Mouse (Mus musculus): ENCODE measurements at regions not wholly inside any gene's neighbourhood (a gene's known extent, or its start where the extent isn't known, plus 50 kb on each side); places are given as distances from the start of the nearest gene placed in this dataset.

DNA sequence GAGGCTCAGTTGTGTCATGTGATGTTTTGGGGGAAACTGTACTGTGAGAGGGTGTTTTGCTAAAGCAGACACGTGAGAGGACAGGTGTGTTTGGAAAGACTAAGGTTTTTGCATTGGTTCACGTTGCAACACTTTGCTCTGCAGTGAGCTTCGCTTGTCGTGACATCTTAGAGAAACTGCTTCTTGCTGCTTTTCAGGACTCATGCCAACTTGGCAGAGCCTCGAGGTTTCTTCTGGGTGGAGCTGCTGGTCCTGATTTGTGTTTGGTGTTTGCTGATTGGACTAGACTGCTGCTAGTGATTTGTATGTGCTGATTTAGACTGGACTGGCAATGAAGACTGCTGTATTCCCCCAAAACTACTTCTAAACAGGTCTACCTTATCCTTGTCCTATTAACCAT is 97.0 kb upstream of the Nek7 start:
- no peaks in the 10 kb centered on the region for H3K9me3 ChIP-seq (replicated peaks; ENCODE audit: control insufficient read depth, low read length)
- no peaks in the 10 kb centered on the region for H3K4me1 ChIP-seq (ENCODE audit: control insufficient read depth, insufficient read depth, low read length)
- no peaks in the 10 kb centered on the region for H3K27me3 ChIP-seq (ENCODE audit: control insufficient read depth, insufficient read depth, low read length)
- H3K36me3 ChIP-seq (replicated peaks; ENCODE audit: control insufficient read depth, insufficient read depth, low read depth, low read length) = no peaks in the 10 kb centered on the region
- ATAC-seq (replicated peaks; ENCODE audit: insufficient number of reproducible peaks, low FRiP score, low TSS enrichment, low read depth) (no peak), DNase-seq (ENCODE audit: low spot score) (no peak)
- H3K4me3 ChIP-seq (ENCODE audit: low read depth, low read length) = no peak overlapping the region
- no peak overlapping the region for H3K9ac ChIP-seq (replicated peaks; ENCODE audit: low read length)
- H3K4me2 ChIP-seq (ENCODE audit: low read depth, low read length) = no peak overlapping the region
- WGBS = 86% methylated on average over 5 of the region's 5 CpGs
- no peak overlapping the region for H3K27ac ChIP-seq (replicated peaks; ENCODE audit: low read depth, low read length)

DNA sequence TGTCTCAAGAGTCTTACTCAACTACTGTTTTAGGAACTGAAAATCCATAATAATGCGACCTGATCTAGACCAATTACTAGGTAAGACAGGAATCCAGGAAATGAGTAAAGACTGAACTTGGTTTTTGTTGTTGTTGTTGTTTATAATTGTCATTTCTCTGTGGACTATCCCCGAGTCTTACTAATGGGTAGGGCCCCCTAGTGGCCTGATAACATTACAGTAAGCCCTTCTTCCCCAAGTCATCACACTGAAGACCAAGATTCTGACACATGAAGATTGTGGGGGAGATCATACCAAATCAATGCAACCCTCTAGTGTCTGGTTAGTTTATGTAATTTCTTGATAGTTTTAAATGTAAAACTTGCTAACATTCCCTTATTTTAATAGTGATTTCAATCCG is 95.2 kb upstream of the Nek7 start:
- H3K9me3 ChIP-seq (replicated peaks; ENCODE audit: control insufficient read depth, low read length) = no peaks in the 10 kb centered on the region
- DNase-seq (ENCODE audit: low spot score) (no peak), ATAC-seq (replicated peaks; ENCODE audit: insufficient number of reproducible peaks, low FRiP score, low TSS enrichment, low read depth) (no peak)
- 73% methylated on average over 3 of the region's 3 CpGs for WGBS
- H3K4me1 ChIP-seq (ENCODE audit: control insufficient read depth, insufficient read depth, low read length) = no peaks in the 10 kb centered on the region
- no peaks in the 10 kb centered on the region for H3K36me3 ChIP-seq (replicated peaks; ENCODE audit: control insufficient read depth, insufficient read depth, low read depth, low read length)
- H3K4me2 ChIP-seq (ENCODE audit: low read depth, low read length) = no peak overlapping the region
- H3K27me3 ChIP-seq (ENCODE audit: control insufficient read depth, insufficient read depth, low read length) = no peaks in the 10 kb centered on the region
- H3K9ac ChIP-seq (replicated peaks; ENCODE audit: low read length) = no peak overlapping the region
- H3K4me3 ChIP-seq (ENCODE audit: low read depth, low read length) = no peak overlapping the region
- H3K27ac ChIP-seq (replicated peaks; ENCODE audit: low read depth, low read length) = no peak overlapping the region

DNA sequence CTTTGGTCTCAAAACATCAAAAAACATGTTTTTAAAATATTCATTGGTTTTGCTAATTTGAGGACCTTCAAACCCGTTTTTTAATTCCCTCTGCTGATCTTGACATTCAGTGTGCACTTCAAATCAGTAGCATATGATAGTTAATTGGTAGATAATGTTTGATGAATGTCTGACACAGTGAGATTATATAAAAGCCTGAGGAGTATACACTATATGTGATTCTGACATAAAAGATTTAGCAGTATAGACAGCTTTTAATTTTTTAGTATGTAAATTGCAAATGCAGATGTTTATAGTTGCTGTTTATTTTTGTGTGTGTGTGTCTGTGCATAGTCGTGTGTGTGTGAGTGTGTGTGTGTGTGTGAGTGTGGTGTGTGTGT is 89.3 kb upstream of the Nek7 start:
- Histone ChIP-seq H3K27ac (replicated peaks; ENCODE audit: low read depth, low read length) (no peak overlapping the region), H3K4me3 (ENCODE audit: low read depth, low read length) (no peak overlapping the region), H3K4me1 (ENCODE audit: control insufficient read depth, insufficient read depth, low read length) (no peaks in the 10 kb centered on the region), H3K36me3 (replicated peaks; ENCODE audit: control insufficient read depth, insufficient read depth, low read depth, low read length) (no peaks in the 10 kb centered on the region), H3K27me3 (ENCODE audit: control insufficient read depth, insufficient read depth, low read length) (no peaks in the 10 kb centered on the region), H3K4me2 (ENCODE audit: low read depth, low read length) (no peak overlapping the region), H3K9ac (replicated peaks; ENCODE audit: low read length) (no peak overlapping the region), H3K9me3 (replicated peaks; ENCODE audit: control insufficient read depth, low read length) (no peaks in the 10 kb centered on the region)
- ATAC-seq (replicated peaks; ENCODE audit: insufficient number of reproducible peaks, low FRiP score, low TSS enrichment, low read depth) (no peak), DNase-seq (ENCODE audit: low spot score) (no peak)
- WGBS = 61% methylated on average over 2 of the region's 2 CpGs

DNA sequence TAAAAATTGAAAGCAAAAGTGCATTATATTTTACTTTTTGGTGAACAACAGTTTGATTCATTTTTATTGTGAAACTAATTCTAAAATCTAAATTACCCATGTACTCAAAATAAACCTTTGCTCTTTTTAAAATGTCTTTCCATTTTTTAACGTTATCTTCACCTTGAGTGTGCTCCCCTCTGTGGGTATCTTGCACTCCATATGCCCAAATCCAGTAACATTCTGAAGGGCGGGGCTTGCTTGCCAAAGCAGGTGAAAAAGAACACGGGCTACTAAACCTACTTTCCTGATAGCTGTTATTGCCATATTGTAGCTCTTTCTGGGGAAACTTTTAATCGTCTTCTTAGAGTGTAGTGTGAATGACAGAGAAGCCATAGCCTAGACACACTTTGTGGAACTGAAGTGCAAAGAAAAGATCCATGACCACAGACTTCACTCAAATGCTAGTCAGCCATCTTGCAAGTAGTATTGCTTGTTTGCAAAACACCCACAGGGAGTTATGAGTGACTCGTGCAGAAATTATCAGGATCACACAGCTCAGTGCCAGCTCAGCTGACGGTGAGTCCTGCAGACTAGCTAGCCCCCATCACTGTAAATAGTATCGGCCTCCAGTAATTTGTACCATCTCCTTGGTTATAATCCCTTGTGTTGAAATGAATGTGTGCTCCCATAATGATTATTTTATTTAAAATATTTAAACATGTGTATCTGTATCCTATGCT is 88.7 kb upstream of the Nek7 start:
- no peak overlapping the region for H3K9ac ChIP-seq (replicated peaks; ENCODE audit: low read length)
- DNase-seq (ENCODE audit: low spot score) (no peak), ATAC-seq (replicated peaks; ENCODE audit: insufficient number of reproducible peaks, low FRiP score, low TSS enrichment, low read depth) (no peak)
- no peaks in the 10 kb centered on the region for H3K4me1 ChIP-seq (ENCODE audit: control insufficient read depth, insufficient read depth, low read length)
- no peaks in the 10 kb centered on the region for H3K27me3 ChIP-seq (ENCODE audit: control insufficient read depth, insufficient read depth, low read length)
- no peak overlapping the region for H3K4me3 ChIP-seq (ENCODE audit: low read depth, low read length)
- H3K36me3 ChIP-seq (replicated peaks; ENCODE audit: control insufficient read depth, insufficient read depth, low read depth, low read length) = no peaks in the 10 kb centered on the region
- no peak overlapping the region for H3K27ac ChIP-seq (replicated peaks; ENCODE audit: low read depth, low read length)
- H3K9me3 ChIP-seq (replicated peaks; ENCODE audit: control insufficient read depth, low read length) = no peaks in the 10 kb centered on the region
- no peak overlapping the region for H3K4me2 ChIP-seq (ENCODE audit: low read depth, low read length)
- WGBS = 76% methylated on average over 7 of the region's 7 CpGs

DNA sequence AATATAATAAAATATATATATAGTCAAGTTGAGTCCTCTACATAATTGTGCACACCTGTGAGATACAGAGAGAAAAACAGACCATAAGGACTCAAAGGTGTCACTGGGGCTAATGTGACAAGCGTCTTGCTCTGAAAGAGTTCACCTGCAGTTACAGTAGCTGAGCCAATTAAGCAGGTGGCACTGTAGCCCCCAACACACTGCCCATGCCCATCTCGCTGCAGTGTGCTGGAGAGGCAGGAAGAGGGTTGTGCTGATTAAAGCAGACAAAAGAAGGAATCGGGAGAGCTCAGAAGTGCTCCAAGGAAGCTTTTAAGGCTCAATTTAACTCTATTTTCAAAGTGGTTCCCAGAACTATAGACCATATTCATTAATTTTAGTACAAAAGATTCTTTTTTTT is 88.0 kb upstream of the Nek7 start:
- 65% methylated on average over 3 of the region's 3 CpGs for WGBS
- Histone ChIP-seq H3K27ac (replicated peaks; ENCODE audit: low read depth, low read length) (no peak overlapping the region), H3K4me3 (ENCODE audit: low read depth, low read length) (no peak overlapping the region), H3K9ac (replicated peaks; ENCODE audit: low read length) (no peak overlapping the region), H3K4me2 (ENCODE audit: low read depth, low read length) (no peak overlapping the region), H3K9me3 (replicated peaks; ENCODE audit: control insufficient read depth, low read length) (no peaks in the 10 kb centered on the region), H3K27me3 (ENCODE audit: control insufficient read depth, insufficient read depth, low read length) (no peaks in the 10 kb centered on the region), H3K36me3 (replicated peaks; ENCODE audit: control insufficient read depth, insufficient read depth, low read depth, low read length) (no peaks in the 10 kb centered on the region), H3K4me1 (ENCODE audit: control insufficient read depth, insufficient read depth, low read length) (no peaks in the 10 kb centered on the region)
- DNase-seq (ENCODE audit: low spot score) (no peak), ATAC-seq (replicated peaks; ENCODE audit: insufficient number of reproducible peaks, low FRiP score, low TSS enrichment, low read depth) (no peak)

DNA sequence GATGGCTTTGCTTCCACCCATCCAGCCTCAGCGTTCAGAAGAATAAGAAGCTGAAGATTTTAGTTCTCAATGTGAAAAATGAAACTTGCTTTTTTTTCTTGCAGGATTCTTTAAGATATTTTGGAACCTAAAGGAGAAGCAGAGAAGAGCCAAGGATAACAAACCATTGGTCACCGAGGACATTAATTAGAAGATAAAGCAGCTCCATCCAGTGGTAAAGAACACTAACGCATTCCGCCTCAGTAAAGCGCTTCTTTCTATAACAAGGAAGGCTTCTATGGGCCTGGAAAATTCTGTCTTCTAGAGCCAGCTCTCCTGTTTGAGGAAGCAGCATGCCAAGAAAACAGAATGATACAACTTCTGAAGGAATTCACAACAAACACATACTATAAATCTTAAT is 83.3 kb upstream of the Nek7 start:
- no peaks in the 10 kb centered on the region for H3K9me3 ChIP-seq (replicated peaks; ENCODE audit: control insufficient read depth, low read length)
- no peaks in the 10 kb centered on the region for H3K27me3 ChIP-seq (ENCODE audit: control insufficient read depth, insufficient read depth, low read length)
- no peak for ATAC-seq (replicated peaks; ENCODE audit: insufficient number of reproducible peaks, low FRiP score, low TSS enrichment, low read depth)
- no peak for DNase-seq (ENCODE audit: low spot score)
- no peak overlapping the region for H3K4me3 ChIP-seq (ENCODE audit: low read depth, low read length)
- no peaks in the 10 kb centered on the region for H3K4me1 ChIP-seq (ENCODE audit: control insufficient read depth, insufficient read depth, low read length)
- H3K9ac ChIP-seq (replicated peaks; ENCODE audit: low read length) = no peak overlapping the region
- WGBS = 72% methylated on average over 5 of the region's 5 CpGs
- H3K36me3 ChIP-seq (replicated peaks; ENCODE audit: control insufficient read depth, insufficient read depth, low read depth, low read length) = no peaks in the 10 kb centered on the region
- H3K27ac ChIP-seq (replicated peaks; ENCODE audit: low read depth, low read length) = no peak overlapping the region
- H3K4me2 ChIP-seq (ENCODE audit: low read depth, low read length) = no peak overlapping the region

DNA sequence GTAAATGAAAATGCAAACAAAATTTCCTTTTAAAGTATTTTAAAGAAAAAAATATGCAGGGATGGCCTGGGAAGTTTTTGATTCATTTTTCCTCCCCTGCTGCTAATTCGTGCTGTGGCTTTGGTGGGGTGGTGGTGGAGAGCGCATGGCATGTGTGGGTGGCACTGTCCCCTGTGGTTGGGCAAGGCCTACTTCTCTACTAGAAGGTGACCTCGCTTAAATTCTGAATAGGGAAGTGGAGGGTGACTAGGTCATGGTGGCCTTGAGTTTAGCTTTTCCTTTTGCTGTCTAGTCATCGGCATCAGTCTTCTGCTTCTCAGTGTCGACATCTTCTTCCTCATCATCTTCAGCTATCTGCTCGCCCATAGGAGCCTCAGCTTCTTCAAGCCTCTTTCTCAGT is 69.3 kb upstream of the Nek7 start:
- H3K27ac ChIP-seq (replicated peaks; ENCODE audit: low read depth, low read length) = no peak overlapping the region
- DNase-seq (ENCODE audit: low spot score) (no peak), ATAC-seq (replicated peaks; ENCODE audit: insufficient number of reproducible peaks, low FRiP score, low TSS enrichment, low read depth) (no peak)
- no peaks in the 10 kb centered on the region for H3K4me1 ChIP-seq (ENCODE audit: control insufficient read depth, insufficient read depth, low read length)
- H3K9me3 ChIP-seq (replicated peaks; ENCODE audit: control insufficient read depth, low read length) = no peaks in the 10 kb centered on the region
- no peaks in the 10 kb centered on the region for H3K27me3 ChIP-seq (ENCODE audit: control insufficient read depth, insufficient read depth, low read length)
- no peaks in the 10 kb centered on the region for H3K36me3 ChIP-seq (replicated peaks; ENCODE audit: control insufficient read depth, insufficient read depth, low read depth, low read length)
- H3K4me2 ChIP-seq (ENCODE audit: low read depth, low read length) = no peak overlapping the region
- H3K9ac ChIP-seq (replicated peaks; ENCODE audit: low read length) = no peak overlapping the region
- 81% methylated on average over 6 of the region's 6 CpGs for WGBS
- H3K4me3 ChIP-seq (ENCODE audit: low read depth, low read length) = no peak overlapping the region

DNA sequence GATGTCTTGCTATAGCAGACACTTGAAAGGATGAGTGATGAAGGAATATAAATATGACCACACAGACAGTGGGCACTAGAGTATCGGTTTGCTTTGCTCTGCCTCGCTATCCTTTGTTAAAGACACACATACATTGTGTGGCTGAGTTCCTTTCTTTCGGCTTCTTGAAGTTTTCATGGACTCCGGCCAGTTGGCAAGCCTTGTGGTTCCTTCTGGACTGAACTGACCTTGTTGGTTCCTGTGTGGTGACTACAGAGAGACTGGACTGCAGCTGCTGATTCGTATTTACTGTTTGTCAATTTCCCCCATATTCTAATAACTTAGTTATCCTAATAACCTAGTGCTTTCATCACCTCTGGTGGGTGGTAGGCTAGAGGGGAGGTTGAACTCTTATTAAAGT is 66.8 kb upstream of the Nek7 start:
- no peaks in the 10 kb centered on the region for H3K27me3 ChIP-seq (ENCODE audit: control insufficient read depth, insufficient read depth, low read length)
- H3K36me3 ChIP-seq (replicated peaks; ENCODE audit: control insufficient read depth, insufficient read depth, low read depth, low read length) = no peaks in the 10 kb centered on the region
- ATAC-seq (replicated peaks; ENCODE audit: insufficient number of reproducible peaks, low FRiP score, low TSS enrichment, low read depth) (no peak), DNase-seq (ENCODE audit: low spot score) (no peak)
- no peak overlapping the region for H3K4me2 ChIP-seq (ENCODE audit: low read depth, low read length)
- no peaks in the 10 kb centered on the region for H3K4me1 ChIP-seq (ENCODE audit: control insufficient read depth, insufficient read depth, low read length)
- 84% methylated on average over 5 of the region's 5 CpGs for WGBS
- no peak overlapping the region for H3K4me3 ChIP-seq (ENCODE audit: low read depth, low read length)
- H3K9ac ChIP-seq (replicated peaks; ENCODE audit: low read length) = no peak overlapping the region
- no peaks in the 10 kb centered on the region for H3K9me3 ChIP-seq (replicated peaks; ENCODE audit: control insufficient read depth, low read length)
- H3K27ac ChIP-seq (replicated peaks; ENCODE audit: low read depth, low read length) = no peak overlapping the region

Data from embryonic facial prominence, embryonic 11.5 days (tissue).